Mouse (Mus musculus) hindbrain, embryonic 16.5 days (tissue): ENCODE measurements around the gene Cuedc1. TPM values are rescaled to one million over a fixed set of nuclear protein-coding genes. Genes with fewer than 3 reads are reported as not detected.

Experiments used
- ATAC-seq: fragments of 200-750 bp; cut with Nextera tagmentation; 2 replicates; pipeline ENCODE4 v1.8.0; 2017; ENCODE audit warnings: moderate TSS enrichment, moderate library complexity
- H3K27ac ChIP-seq: fragments of 300-500 bp; sonication (generic); 2 replicates; pipeline ENCODE4 v1.5.1; 2014; ENCODE audit warnings: low read depth, mild to moderate bottlenecking, control low read depth, low read length, moderate library complexity
- H3K27me3 ChIP-seq: fragments of 300-500 bp; sonication (generic); replicated peaks from 2 replicates; pipeline ENCODE4 v1.6.1; 2014; ENCODE audit warnings: low read length; ENCODE audit not compliant: control insufficient read depth, insufficient read depth
- H3K36me3 ChIP-seq: fragments of 300-500 bp; sonication (generic); 2 replicates; pipeline ENCODE4 v1.6.1; 2014; ENCODE audit warnings: mild to moderate bottlenecking, low read length, moderate library complexity, mixed read lengths; ENCODE audit not compliant: control insufficient read depth, insufficient read depth
- H3K4me1 ChIP-seq: fragments of 300-500 bp; sonication (generic); 2 replicates; pipeline ENCODE4 v1.6.1; 2014; ENCODE audit warnings: low read depth, low read length; ENCODE audit not compliant: control insufficient read depth, insufficient read depth
- H3K4me2 ChIP-seq: fragments of 300-500 bp; sonication (generic); 2 replicates; pipeline ENCODE4 v1.6.1; 2014; ENCODE audit warnings: mild to moderate bottlenecking, low read length, control low read depth, moderate library complexity
- H3K4me3 ChIP-seq: fragments of 300-500 bp; sonication (generic); 2 replicates; pipeline ENCODE4 v1.5.1; 2014; ENCODE audit warnings: mild to moderate bottlenecking, low read length, control low read depth, moderate library complexity
- H3K9ac ChIP-seq: fragments of 300-500 bp; sonication (generic); 2 replicates; pipeline ENCODE4 v1.6.1; 2014; ENCODE audit warnings: low read depth, mild to moderate bottlenecking, control low read depth, low read length, moderate library complexity
- H3K9me3 ChIP-seq: fragments of 300-500 bp; sonication (generic); 2 replicates; pipeline ENCODE4 v1.6.1; 2014; ENCODE audit warnings: mild to moderate bottlenecking, low read length, moderate library complexity; ENCODE audit not compliant: control insufficient read depth
- WGBS: fragments of 180-500 bp; shearing (Covaris S2); extraction: QIAGEN DNeasy Blood & Tissue Kit; methylation state at CpG from one replicate; pipeline ENCODE4 v1.1.7; 2014; 5-methylcytosine and 5-hydroxymethylcytosine counted together
- polyA plus RNA-seq: library from polyadenylated mRNA; unstranded; fragments of >200 nt; fragmentation: Nextera tagmentation; extraction: Ambion mirVana; gene quantifications from 2 replicates; pipeline ENCODE4 v1.2.1, GENCODE M21; 2015

Cuedc1 gene
- polyA plus RNA-seq, 1 experiment from 2014 or later: 29.9 TPM

DNA sequence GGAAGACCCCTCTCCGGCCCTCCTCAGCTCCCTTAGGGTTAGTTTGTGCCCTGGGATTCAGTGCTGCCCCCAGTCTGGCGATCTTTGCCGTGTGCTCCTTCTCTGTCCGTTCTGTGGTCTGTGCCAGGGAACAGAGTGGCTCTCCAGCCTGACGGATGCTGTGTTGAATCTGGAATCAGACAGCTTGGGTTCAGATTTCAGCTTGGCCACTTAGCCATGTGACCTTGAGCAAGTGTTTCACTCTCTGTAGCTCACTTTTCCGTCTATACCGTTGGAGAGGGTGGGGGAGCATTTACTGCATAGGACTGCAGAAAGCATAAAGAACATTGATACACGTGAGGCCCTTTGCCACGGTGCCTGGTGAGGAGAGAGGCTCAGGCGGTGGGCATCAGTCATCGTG lies 61.5 kb downstream of the Cuedc1 start:
- WGBS: 65% methylated on average over 11 of the region's 11 CpGs
- Histone ChIP-seq H3K4me3 (no peak overlapping the region), H3K9ac (peak overlapping the region; percentile 3; the same call in 1 of the 2 replicates), H3K9me3 (no peaks in the 10 kb centered on the region), H3K4me2 (no peak overlapping the region), H3K27ac (peak overlapping the region; percentile 26; the same call in 1 of the 2 replicates), H3K4me1 (peaks cover 51% of the 10 kb centered on the region), H3K27me3 (no peaks in the 10 kb centered on the region), H3K36me3 (no peaks in the 10 kb centered on the region)
- no peak for ATAC-seq

DNA sequence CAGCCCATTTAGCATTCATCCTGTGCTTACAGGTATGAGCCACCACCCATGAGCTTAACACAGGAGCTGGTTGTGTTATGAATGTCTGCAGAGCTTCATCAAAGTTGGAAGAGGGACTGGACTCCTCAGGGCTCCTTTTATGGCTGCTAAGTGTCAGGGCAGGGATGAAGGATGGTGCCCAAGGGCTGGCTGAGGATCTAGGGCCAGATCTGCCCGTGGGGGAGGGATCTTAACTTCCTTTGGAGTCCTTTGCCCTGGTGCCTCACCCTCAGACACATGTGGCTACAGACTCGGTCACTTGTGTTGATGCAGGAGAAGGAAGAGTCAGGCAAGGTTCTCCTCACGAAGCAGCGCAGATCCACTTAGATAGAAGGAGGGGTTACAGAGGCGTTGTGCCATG lies 62.5 kb downstream of the Cuedc1 start:
- H3K27ac ChIP-seq: peak overlapping the region; percentile 90
- no peak overlapping the region for H3K4me2 ChIP-seq
- no peak for ATAC-seq
- no peak overlapping the region for H3K4me3 ChIP-seq
- WGBS: 46% methylated on average over 5 of the region's 5 CpGs
- H3K36me3 ChIP-seq: no peaks in the 10 kb centered on the region
- H3K27me3 ChIP-seq: no peaks in the 10 kb centered on the region
- no peak overlapping the region for H3K9ac ChIP-seq
- no peaks in the 10 kb centered on the region for H3K9me3 ChIP-seq
- peaks cover 49% of the 10 kb centered on the region for H3K4me1 ChIP-seq

DNA sequence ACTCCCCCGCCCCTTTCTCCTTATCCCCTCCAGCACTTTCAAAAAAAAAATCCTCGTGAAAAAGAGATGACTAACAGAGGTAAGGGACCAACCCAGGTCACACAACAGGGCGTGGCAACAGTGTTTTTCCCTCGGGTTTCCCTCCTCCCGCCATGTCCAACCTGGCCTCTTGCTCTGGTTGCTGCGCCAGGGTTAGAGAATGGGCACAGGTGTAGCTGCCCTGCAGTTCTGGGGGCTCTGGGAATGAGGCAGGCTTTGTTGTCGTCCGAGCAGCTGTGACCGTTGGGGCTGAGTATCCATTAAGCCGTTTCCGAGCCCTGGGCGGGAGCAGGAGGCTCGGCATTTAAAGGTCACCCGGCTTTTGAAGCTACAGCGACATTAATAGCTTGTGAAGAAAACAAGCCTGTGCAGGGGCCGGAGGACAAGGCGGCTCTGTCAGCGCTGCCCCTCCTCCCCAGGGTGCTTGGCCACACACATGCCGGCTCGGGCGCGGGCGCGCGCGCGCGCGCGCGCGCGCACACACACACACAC lies 63.3 kb downstream of the Cuedc1 start:
- WGBS: 1% methylated on average over 18 of the region's 33 CpGs
- H3K4me3 ChIP-seq: peak overlapping the region; percentile 45
- no peaks in the 10 kb centered on the region for H3K9me3 ChIP-seq
- no peaks in the 10 kb centered on the region for H3K27me3 ChIP-seq
- ATAC-seq: peak; percentile 76
- no peaks in the 10 kb centered on the region for H3K36me3 ChIP-seq
- peaks cover 44% of the 10 kb centered on the region for H3K4me1 ChIP-seq
- peak overlapping the region; percentile 90 for H3K27ac ChIP-seq
- peak overlapping the region; percentile 81 for H3K4me2 ChIP-seq
- H3K9ac ChIP-seq: peak overlapping the region; percentile 69

DNA sequence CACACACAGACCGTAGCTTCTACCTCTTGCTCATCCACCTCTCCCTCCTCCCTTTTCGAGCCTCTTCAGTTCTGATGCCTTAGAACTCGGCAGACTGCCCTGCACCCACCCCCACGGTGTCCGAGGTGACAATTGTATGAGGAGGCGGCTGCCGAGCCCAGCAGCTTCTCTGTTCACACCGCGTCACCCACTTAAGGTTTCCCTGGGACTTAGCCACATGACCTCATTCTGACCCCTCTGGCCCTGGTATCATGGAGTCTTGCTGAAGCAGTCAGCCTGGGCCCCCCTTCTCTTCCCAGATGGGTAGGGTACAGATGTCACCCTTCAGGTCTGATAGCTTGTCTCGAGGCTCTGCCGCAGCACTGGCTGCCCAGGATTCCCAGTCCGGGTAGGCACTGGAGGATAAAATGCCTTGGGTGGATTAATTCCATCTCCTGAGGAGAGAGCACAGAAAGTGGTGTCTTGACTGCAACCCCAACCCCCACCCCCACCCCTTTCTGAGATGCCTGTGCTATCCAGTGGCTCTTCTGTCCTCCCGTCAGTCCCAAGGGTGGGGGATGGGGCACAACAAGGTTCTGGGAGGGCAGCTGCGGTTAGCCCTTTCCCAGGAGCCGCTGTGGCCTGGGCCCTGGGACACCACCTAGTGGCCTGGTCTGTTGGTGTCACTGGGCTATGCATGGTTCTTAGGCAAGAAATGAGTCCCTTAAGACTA lies 63.9 kb downstream of the Cuedc1 start:
- H3K9ac ChIP-seq: peak overlapping the region; percentile 69
- H3K27ac ChIP-seq: peak overlapping the region; percentile 90
- H3K9me3 ChIP-seq: no peaks in the 10 kb centered on the region
- peaks cover 39% of the 10 kb centered on the region for H3K4me1 ChIP-seq
- no peaks in the 10 kb centered on the region for H3K27me3 ChIP-seq
- ATAC-seq: peak; percentile 64
- no peaks in the 10 kb centered on the region for H3K36me3 ChIP-seq
- H3K4me3 ChIP-seq: peak overlapping the region; percentile 45
- peak overlapping the region; percentile 81 for H3K4me2 ChIP-seq
- WGBS: 4% methylated on average over 15 of the region's 15 CpGs

- H3K4me2 ChIP-seq: no peak overlapping the region
- H3K4me1 ChIP-seq: peaks cover 39% of the 10 kb centered on the region
- no peaks in the 10 kb centered on the region for H3K9me3 ChIP-seq
- no peak overlapping the region for H3K9ac ChIP-seq
- H3K27me3 ChIP-seq: no peaks in the 10 kb centered on the region
- no peaks in the 10 kb centered on the region for H3K36me3 ChIP-seq
- ATAC-seq: no peak
- no peak overlapping the region for H3K27ac ChIP-seq
- no peak overlapping the region for H3K4me3 ChIP-seq
- WGBS: 52% methylated on average over 4 of the region's 4 CpGs
Observed at GRCm38 (mm10) chr11:88162740-88163139, 64.9 kb downstream of the Cuedc1 start.

DNA sequence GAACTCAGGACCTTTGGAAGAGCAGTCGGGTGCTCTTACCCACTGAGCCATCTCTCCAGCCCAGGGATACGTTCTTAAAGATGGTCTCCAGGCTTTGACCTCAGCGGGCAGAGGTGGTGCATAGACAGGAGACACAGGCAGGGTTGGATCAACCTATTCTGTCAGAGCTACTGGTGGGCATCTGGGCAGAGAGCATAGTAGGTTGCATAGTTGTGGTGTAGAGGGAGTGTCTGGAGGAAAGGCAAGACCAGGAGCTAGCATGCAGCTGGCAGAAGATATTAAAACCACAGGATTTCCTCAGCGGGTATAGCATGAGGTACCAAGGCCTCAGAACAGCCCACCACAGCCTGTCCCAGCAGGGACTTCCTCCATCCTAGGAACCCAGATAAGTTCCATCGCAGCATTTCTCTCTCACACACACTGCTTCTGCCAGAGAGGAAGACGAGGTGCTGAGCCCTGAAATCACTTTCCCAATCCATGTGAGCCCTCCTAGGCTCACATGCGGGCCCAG lies 66.4 kb downstream of the Cuedc1 start:
- WGBS: 84% methylated on average over 7 of the region's 7 CpGs
- H3K27ac ChIP-seq: peak overlapping the region; percentile 20; the same call in 1 of the 2 replicates
- H3K4me2 ChIP-seq: no peak overlapping the region
- H3K9ac ChIP-seq: no peak overlapping the region; the same call in 1 of the 2 replicates
- no peaks in the 10 kb centered on the region for H3K9me3 ChIP-seq
- no peak for ATAC-seq
- peaks cover 30% of the 10 kb centered on the region for H3K4me1 ChIP-seq
- H3K4me3 ChIP-seq: no peak overlapping the region
- H3K36me3 ChIP-seq: no peaks in the 10 kb centered on the region
- no peaks in the 10 kb centered on the region for H3K27me3 ChIP-seq

GRCm38 (mm10) chr11:88164801-88165377 lies 67.0 kb downstream of the Cuedc1 start:
- WGBS: 44% methylated on average over 14 of the region's 15 CpGs
- Histone ChIP-seq H3K4me3 (no peak overlapping the region), H3K4me2 (no peak overlapping the region), H3K27ac (peak overlapping the region; percentile 20; the same call in 1 of the 2 replicates), H3K9ac (no peak overlapping the region; the same call in 1 of the 2 replicates), H3K4me1 (peaks cover 26% of the 10 kb centered on the region), H3K27me3 (no peaks in the 10 kb centered on the region), H3K9me3 (no peaks in the 10 kb centered on the region), H3K36me3 (no peaks in the 10 kb centered on the region)
- ATAC-seq: no peak

DNA sequence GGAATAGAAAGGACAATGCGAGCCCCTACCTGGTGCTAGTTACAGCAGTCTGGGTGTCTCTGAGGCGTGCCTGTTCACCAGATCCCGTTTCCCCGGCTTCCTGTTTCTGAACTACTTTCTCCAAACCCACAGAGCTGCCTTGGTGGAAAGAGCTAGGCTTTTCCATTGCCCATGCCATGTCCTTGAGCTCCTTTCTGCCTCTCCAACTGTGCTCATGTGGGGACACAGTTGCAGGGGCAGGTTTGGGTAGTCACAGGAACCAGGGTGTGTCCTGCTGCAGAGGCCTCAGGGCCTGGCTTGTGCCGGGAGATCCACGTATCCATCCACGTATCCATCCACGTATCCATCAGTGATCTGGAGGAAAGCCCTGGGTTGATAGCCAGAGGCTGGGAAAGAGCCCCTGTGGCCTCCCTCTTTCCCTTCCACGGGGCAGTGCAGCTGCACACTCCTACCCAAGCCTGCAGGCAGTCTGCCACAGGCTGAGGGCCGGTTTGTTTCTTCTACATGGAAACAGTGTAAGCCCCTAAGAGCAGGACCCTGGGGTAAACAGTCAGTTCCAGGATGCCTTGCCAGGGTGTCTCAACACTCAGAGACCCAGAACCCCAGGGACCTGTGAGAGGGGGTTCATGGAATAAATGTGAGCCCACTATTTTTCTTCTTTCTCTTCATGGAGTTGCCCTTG lies 68.0 kb downstream of the Cuedc1 start:
- no peak overlapping the region for H3K9ac ChIP-seq
- no peaks in the 10 kb centered on the region for H3K27me3 ChIP-seq
- H3K4me1 ChIP-seq: peaks cover 19% of the 10 kb centered on the region
- H3K4me2 ChIP-seq: no peak overlapping the region
- H3K4me3 ChIP-seq: no peak overlapping the region
- WGBS: 70% methylated on average over 10 of the region's 10 CpGs
- no peaks in the 10 kb centered on the region for H3K36me3 ChIP-seq
- H3K27ac ChIP-seq: peak overlapping the region; percentile 18; the same call in 1 of the 2 replicates
- H3K9me3 ChIP-seq: no peaks in the 10 kb centered on the region
- no peak for ATAC-seq

- H3K27ac ChIP-seq: no peak overlapping the region
Observed at GRCm38 (mm10) chr11:88166471-88166870, 68.6 kb downstream of the Cuedc1 start.

More at GRCm38 (mm10) chr11:88166471-88166870, 68.6 kb downstream of the Cuedc1 start:
- no peaks in the 10 kb centered on the region for H3K27me3 ChIP-seq
- ATAC-seq: no peak
- 88% methylated on average over 7 of the region's 7 CpGs for WGBS
- no peak overlapping the region for H3K9ac ChIP-seq
- H3K4me2 ChIP-seq: no peak overlapping the region
- H3K4me3 ChIP-seq: no peak overlapping the region
- H3K4me1 ChIP-seq: peaks cover 15% of the 10 kb centered on the region
- no peaks in the 10 kb centered on the region for H3K36me3 ChIP-seq
- no peaks in the 10 kb centered on the region for H3K9me3 ChIP-seq
